Mouse (Mus musculus) CH12.LX (cell line): ENCODE data around the gene Gm20458. TPM values are rescaled to one million over a fixed set of nuclear protein-coding genes. Genes with fewer than 3 reads are reported as not detected.

Experiments used
- DNase-seq: peaks from one replicate; pipeline ENCODE4 v3.0.0-alpha.2; 2013; ENCODE audit errors: extremely low read depth
- H3K27ac ChIP-seq: 2 replicates; pipeline ENCODE4 v1.5.1; 2012; ENCODE audit warnings: low read depth, mild to moderate bottlenecking, control low read depth, moderate library complexity; ENCODE audit not compliant: insufficient read depth
- H3K27me3 ChIP-seq: replicated peaks from 2 replicates; pipeline ENCODE3; 2012; ENCODE audit warnings: inconsistent platforms
- H3K36me3 ChIP-seq, 2 experiments: replicated peaks in 1 of 2; 2 replicates each; pipeline versions ENCODE3 to v1.6.1; 2012; ENCODE audit warnings: inconsistent platforms in 1 of 2, low read length in 1 of 2, mild to moderate bottlenecking in 1 of 2, mixed read lengths in 1 of 2, moderate library complexity in 1 of 2; ENCODE audit not compliant: control insufficient read depth in 1 of 2, insufficient read depth in 1 of 2
- H3K4me1 ChIP-seq, 2 experiments: 2 replicates each; pipeline ENCODE4 v1.6.1; 2012; ENCODE audit warnings: inconsistent platforms in 1 of 2, moderate library complexity in 1 of 2; ENCODE audit not compliant: insufficient read depth in 2 of 2, control insufficient read depth in 1 of 2
- H3K4me2 ChIP-seq: 2 replicates; pipeline ENCODE4 v1.6.1; 2012; ENCODE audit warnings: low read depth, mild to moderate bottlenecking, control low read depth; ENCODE audit not compliant: poor library complexity, insufficient read depth, severe bottlenecking
- H3K4me3 ChIP-seq, 3 experiments: fragments of 150-350 bp in 1 of 3; sonication (generic) in 1 of 3; replicated peaks in 1 of 3; 2 replicates each; pipeline versions ENCODE3 to v1.5.1; 2011 to 2012; ENCODE audit warnings: low read depth in 2 of 3, low read length in 2 of 3, mild to moderate bottlenecking in 2 of 3, moderate library complexity in 2 of 3, control low read depth in 1 of 3, improper control_type of control experiment in 1 of 3, inconsistent platforms in 1 of 3, mixed read lengths in 1 of 3; ENCODE audit not compliant: poor library complexity in 1 of 3
- H3K79me2 ChIP-seq: replicated peaks from 2 replicates; pipeline ENCODE4 v1.6.1; 2012; ENCODE audit warnings: mild to moderate bottlenecking, moderate library complexity; ENCODE audit not compliant: control insufficient read depth, poor library complexity, insufficient read depth, severe bottlenecking; ENCODE audit errors: extremely low read depth
- H3K9ac ChIP-seq: 2 replicates; pipeline ENCODE4 v1.6.1; 2012; ENCODE audit warnings: low read depth, mild to moderate bottlenecking, control low read depth, moderate library complexity; ENCODE audit not compliant: insufficient read depth
- H3K9me3 ChIP-seq: replicated peaks from 2 replicates; pipeline ENCODE3; 2012; ENCODE audit warnings: low read length, inconsistent platforms, mixed read lengths
- BHLHE40 ChIP-seq: IDR thresholded peaks from 2 replicates; pipeline ENCODE4 v1.6.1; 2011; ENCODE audit warnings: mild to moderate bottlenecking, low read depth, low read length, improper control_type of control experiment
- CHD1 ChIP-seq: IDR thresholded peaks from 2 replicates; pipeline ENCODE4 v1.6.1; 2012; ENCODE audit warnings: low read depth, low read length, improper control_type of control experiment, inconsistent platforms
- CHD2 ChIP-seq: IDR thresholded peaks from 2 replicates; pipeline ENCODE4 v1.6.1; 2011; ENCODE audit warnings: low read length, improper control_type of control experiment
- CTCF ChIP-seq, 2 experiments: IDR thresholded peaks in 1 of 2; conservative IDR thresholded peaks in 1 of 2; 2 replicates each; pipeline ENCODE4 v1.5.1; 2011 to 2012; ENCODE audit warnings: low read depth in 2 of 2, low read length in 2 of 2, improper control_type of control experiment in 1 of 2, inconsistent platforms in 1 of 2, mild to moderate bottlenecking in 1 of 2, moderate library complexity in 1 of 2
- E2F4 ChIP-seq: IDR thresholded peaks from 2 replicates; pipeline ENCODE4 v1.6.1; 2011; ENCODE audit warnings: low read depth, low read length, improper control_type of control experiment; ENCODE audit not compliant: insufficient replicate concordance
- EP300 ChIP-seq: IDR thresholded peaks from 2 replicates; pipeline ENCODE4 v1.6.1; 2011; ENCODE audit warnings: low read length, improper control_type of control experiment
- ETS1 ChIP-seq: conservative IDR thresholded peaks from 2 replicates; pipeline ENCODE4 v1.6.1; 2012; ENCODE audit warnings: low read depth, mild to moderate bottlenecking, inconsistent platforms, low read length, improper control_type of control experiment, moderate library complexity
- GABPA ChIP-seq: IDR thresholded peaks from 2 replicates; pipeline ENCODE4 v1.6.1; 2012; ENCODE audit warnings: low read depth, low read length, improper control_type of control experiment, inconsistent platforms; ENCODE audit not compliant: insufficient replicate concordance
- HCFC1 ChIP-seq: IDR thresholded peaks from 2 replicates; pipeline ENCODE4 v1.6.1; 2012; ENCODE audit warnings: low read depth, mild to moderate bottlenecking, inconsistent platforms, low read length, improper control_type of control experiment
- IRF4 ChIP-seq: IDR thresholded peaks from 2 replicates; pipeline ENCODE4 v1.6.1; 2014; ENCODE audit warnings: low read depth, mild to moderate bottlenecking, inconsistent platforms, low read length, improper control_type of control experiment
- JUN ChIP-seq: IDR thresholded peaks from 2 replicates; pipeline ENCODE4 v1.6.1; 2011; ENCODE audit warnings: low read depth, mild to moderate bottlenecking, low read length, improper control_type of control experiment, moderate library complexity; ENCODE audit not compliant: insufficient read depth
- JUND ChIP-seq: conservative IDR thresholded peaks from 2 replicates; pipeline ENCODE4 v1.6.1; 2011; ENCODE audit warnings: low read depth, low read length, improper control_type of control experiment
- KAT2A ChIP-seq: IDR thresholded peaks from 2 replicates; pipeline ENCODE4 v1.6.1; 2012; ENCODE audit warnings: low read length, improper control_type of control experiment, inconsistent platforms; ENCODE audit not compliant: insufficient replicate concordance
- MAFK ChIP-seq: IDR thresholded peaks from 2 replicates; pipeline ENCODE4 v1.6.1; 2011; ENCODE audit warnings: low read length, improper control_type of control experiment; ENCODE audit not compliant: insufficient replicate concordance
- MAZ ChIP-seq: IDR thresholded peaks from 2 replicates; pipeline ENCODE4 v1.6.1; 2012; ENCODE audit warnings: low read depth, mild to moderate bottlenecking, inconsistent platforms, low read length, improper control_type of control experiment, moderate library complexity
- MEF2A ChIP-seq: IDR thresholded peaks from 2 replicates; pipeline ENCODE4 v1.6.1; 2014; ENCODE audit warnings: low read depth, mild to moderate bottlenecking, inconsistent platforms, low read length, improper control_type of control experiment, borderline replicate concordance
- MXI1 ChIP-seq: IDR thresholded peaks from 2 replicates; pipeline ENCODE4 v1.6.1; 2011; ENCODE audit warnings: mild to moderate bottlenecking, low read depth, low read length, improper control_type of control experiment
- MYC ChIP-seq: IDR thresholded peaks from 2 replicates; pipeline ENCODE4 v1.6.1; 2011; ENCODE audit warnings: low read depth, mild to moderate bottlenecking, improper control_type of control experiment, low read length
- NELFE ChIP-seq: IDR thresholded peaks from 2 replicates; pipeline ENCODE4 v1.6.1; 2011; ENCODE audit warnings: low read depth, low read length, improper control_type of control experiment
- POLR2A ChIP-seq: IDR thresholded peaks from 2 replicates; pipeline ENCODE4 v1.6.1; 2011; ENCODE audit warnings: low read depth, mild to moderate bottlenecking, improper control_type of control experiment, low read length
- RAD21 ChIP-seq: IDR thresholded peaks from 2 replicates; pipeline ENCODE4 v1.6.1; 2011; ENCODE audit warnings: low read depth, mild to moderate bottlenecking, low read length, improper control_type of control experiment, moderate library complexity
- SIN3A ChIP-seq: IDR thresholded peaks from 2 replicates; pipeline ENCODE4 v1.6.1; 2012; ENCODE audit warnings: low read length, improper control_type of control experiment, inconsistent platforms
- SMC3 ChIP-seq: IDR thresholded peaks from 2 replicates; pipeline ENCODE4 v1.6.1; 2011; ENCODE audit warnings: low read depth, low read length, improper control_type of control experiment
- TCF12 ChIP-seq: IDR thresholded peaks from 2 replicates; pipeline ENCODE4 v1.6.1; 2014; ENCODE audit warnings: low read depth, mild to moderate bottlenecking, inconsistent platforms, low read length, improper control_type of control experiment
- USF2 ChIP-seq: conservative IDR thresholded peaks from 2 replicates; pipeline ENCODE4 v1.6.1; 2011; ENCODE audit warnings: low read depth, low read length, improper control_type of control experiment
- ZC3H11A ChIP-seq: IDR thresholded peaks from 2 replicates; pipeline ENCODE4 v1.6.1; 2012; ENCODE audit warnings: low read depth, mild to moderate bottlenecking, inconsistent platforms, low read length, improper control_type of control experiment
- dilution Hi-C: fragments of 300-500 bp; cut with MboI; formaldehyde crosslinking; loops from 2 replicates; pipeline ENCODE4 v1.14.3; 2020; ENCODE audit warnings: low sequenced_read_pairs; ENCODE audit not compliant: extremely low pct_unique_long_range_greater_than_20kb, extremely low pct_ligation_motif_present
- in situ Hi-C: fragments of 300-500 bp; cut with MboI; formaldehyde crosslinking; loops from 3 replicates; pipeline ENCODE4 v1.14.3; 2019; ENCODE audit warnings: low sequenced_read_pairs, low pct_ligation_motif_present, low pct_unique_long_range_greater_than_20kb, mixed read lengths
- polyA plus RNA-seq: library from polyadenylated mRNA; unstranded; fragments of >175 nt; gene quantifications from 2 replicates; pipeline ENCODE4 v1.2.1, GENCODE M21; 2012; ENCODE audit warnings: low read depth; ENCODE audit not compliant: insufficient read length
- total RNA-seq, 2 experiments: library from RNA; depleted of rRNA; stranded (reverse); fragments of 300-350 nt in 1 of 2; fragments of >200 nt in 1 of 2; gene quantifications; 2 replicates each; pipeline ENCODE4 v1.2.3; 2012 to 2014

Gm20458 gene
- total and polyA plus RNA-seq, 3 experiments, result 0.31 to 1.1 (median 0.74) TPM

DNA sequence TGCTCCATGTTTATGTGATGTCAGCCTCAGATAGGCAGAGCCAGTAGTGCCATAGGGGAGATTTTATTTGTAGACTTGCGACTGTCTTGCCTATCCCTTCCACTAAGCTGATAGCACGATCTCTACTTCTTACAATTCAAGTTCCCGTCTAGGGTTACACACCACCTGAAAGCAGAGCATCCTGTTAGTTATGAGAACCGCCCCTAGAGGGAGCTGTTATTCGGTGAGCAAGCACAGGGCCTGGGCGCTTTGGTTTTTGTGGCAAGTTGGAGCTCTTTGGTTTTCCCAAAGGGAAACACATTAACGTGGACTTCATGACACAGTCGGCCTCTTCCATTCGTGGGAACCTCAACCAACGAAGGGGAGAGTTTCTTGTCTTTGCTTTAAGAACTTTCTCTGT is 9.5 kb downstream of the Gm20458 start:
- H3K27ac ChIP-seq, result no peak overlapping the region
- no peak overlapping the region for H3K9ac ChIP-seq
- dilution Hi-C loops, result no loop called here
- H3K79me2 ChIP-seq, result no peaks in the 10 kb centered on the region
- H3K4me1 ChIP-seq, result peaks cover 0 to 10% of the 10 kb centered on the region in 2 experiments; a peak in 3 of 4 replicates
- H3K4me2 ChIP-seq, result no peak overlapping the region
- TF ChIP-seq GABPA, result no peak
- TF ChIP-seq CHD1, result no peak
- TF ChIP-seq NELFE, result no peak
- no peak for TF ChIP-seq BHLHE40
- no peak for TF ChIP-seq EP300
- no peak for TF ChIP-seq CHD2
- TF ChIP-seq POLR2A, result no peak
- TF ChIP-seq ETS1, result no peak
- TF ChIP-seq TCF12, result no peak
- TF ChIP-seq JUND, result no peak
- TF ChIP-seq ZC3H11A, result no peak
- TF ChIP-seq MAZ, result no peak
- TF ChIP-seq CTCF (conservative IDR thresholded peaks at IDR 0.05 in 1 of 2, IDR thresholded peaks at IDR 0.05 in 1 of 2; ENCODE audit: low read depth in 2 of 2, low read length in 2 of 2), result peak; percentile 39 to 86; a peak in 3 of 4 replicates
- TF ChIP-seq KAT2A, result no peak
- no peak for TF ChIP-seq MEF2A
- TF ChIP-seq MXI1, result no peak
- TF ChIP-seq SIN3A, result no peak
- TF ChIP-seq USF2, result no peak
- no peak for TF ChIP-seq HCFC1
- no peak for TF ChIP-seq MYC
- TF ChIP-seq RAD21, result peak; percentile 58
- TF ChIP-seq E2F4, result no peak
- TF ChIP-seq MAFK, result no peak
- TF ChIP-seq SMC3, result peak; percentile 71
- no peak for TF ChIP-seq IRF4
- no peak for TF ChIP-seq JUN
- no peak overlapping the region for H3K4me3 ChIP-seq
- DNase-seq, result peak; percentile 75
- in situ Hi-C loops, result no loop called here
- no peaks in the 10 kb centered on the region for H3K9me3 ChIP-seq
- H3K27me3 ChIP-seq, result no peaks in the 10 kb centered on the region
- H3K36me3 ChIP-seq, result peaks cover 25 to 74% of the 10 kb centered on the region in 2 experiments
